Comparison of ENCODE assay signal across 7 mouse cellular contexts in the genomic region with DNA sequence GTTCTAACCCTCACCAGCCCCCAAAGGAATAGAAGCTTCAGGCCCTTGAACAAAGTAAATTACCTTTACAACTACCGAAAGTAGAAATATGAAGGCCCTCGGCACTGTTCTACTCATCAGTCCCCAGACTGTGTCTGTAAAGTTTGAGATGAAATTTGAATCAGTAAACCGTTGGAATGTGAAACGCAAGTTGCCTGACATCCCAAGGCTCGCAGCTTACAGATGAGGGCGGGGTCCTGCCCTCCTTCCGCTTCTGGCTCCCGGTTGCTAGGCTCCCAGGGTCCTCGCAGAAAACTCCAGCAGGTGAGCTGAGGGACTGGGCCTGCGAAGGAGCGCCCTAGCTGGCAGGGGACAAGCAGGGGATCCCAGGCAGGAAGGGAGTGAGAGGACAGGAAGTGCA. TPM values are rescaled to one million over a fixed set of nuclear protein-coding genes. Genes with fewer than 3 reads are reported as not detected.
DNase-seq lines count a peak whose midpoint lies in the region; ATAC-seq and TF ChIP-seq lines count a peak whose summit lies in the region.

A gene (plus strand): TSS at position 270 of the 400 bp plus-strand sequence.

- H3K79me2 ChIP-seq in CH12.LX (replicated peaks; ENCODE audit: control insufficient read depth, extremely low read depth, insufficient read depth, poor library complexity, severe bottlenecking), result 0 out of 2 replicates have a peak, but pooled peaks cover 6% of the 10 kb centered on the region

- intact Hi-C loops in heart, postnatal 36 days (cut with DNase I), result no loop called here

- no peak within 1 kb of the TSS for H3K27ac ChIP-seq in CH12.LX (ENCODE audit: insufficient read depth, low read depth)
- peak within 1 kb of the TSS; percentile 5; the same call in 1 of the 2 replicates for H3K27ac ChIP-seq in embryonic facial prominence, embryonic 13.5 days
- H3K27ac ChIP-seq in liver, embryonic 11.5 days (ENCODE audit: low read depth, low read length), result no peak within 1 kb of the TSS
- no peak within 1 kb of the TSS for H3K27ac ChIP-seq in midbrain, postnatal 0 days (ENCODE audit: low read depth, low read length)

- TF ChIP-seq RAD21 in CH12.LX (IDR thresholded peaks at IDR 0.05; ENCODE audit: low read depth, low read length), result no peak

- no peaks in the 10 kb centered on the region for H3K27me3 ChIP-seq in CH12.LX (replicated peaks)
- peaks cover 16% of the 10 kb centered on the region for H3K27me3 ChIP-seq in embryonic facial prominence, embryonic 13.5 days
- peaks cover 18% of the 10 kb centered on the region for H3K27me3 ChIP-seq in liver, embryonic 11.5 days (replicated peaks; ENCODE audit: control insufficient read depth, insufficient read depth, low read length)
- H3K27me3 ChIP-seq in midbrain, postnatal 0 days (ENCODE audit: insufficient read depth, low read length), result peaks cover 4% of the 10 kb centered on the region; the same call in 1 of the 2 replicates

- dilution Hi-C loops in CH12.LX (cut with MboI; ENCODE audit: extremely low pct_ligation_motif_present, extremely low pct_unique_long_range_greater_than_20kb, low sequenced_read_pairs), result no loop called here

- peak; percentile 54; the same call in 1 of the 2 replicates for ATAC-seq in embryonic facial prominence, embryonic 13.5 days (ENCODE audit: insufficient number of reproducible peaks, insufficient read depth, low FRiP score, low TSS enrichment, low read depth)
- peak; percentile 23; the same call in 1 of the 2 replicates for ATAC-seq in liver, embryonic 11.5 days (replicated peaks; ENCODE audit: low FRiP score)
- ATAC-seq in midbrain, postnatal 0 days (ENCODE audit: low FRiP score), result peak; percentile 62

- in situ Hi-C loops in CH12.LX (cut with MboI; ENCODE audit: low pct_ligation_motif_present, low pct_unique_long_range_greater_than_20kb, low sequenced_read_pairs), result no loop called here

- no peak for TF ChIP-seq EP300 in CH12.LX (IDR thresholded peaks at IDR 0.05; ENCODE audit: low read length)

- under 1% methylated on average over 11 of the region's 11 CpGs for WGBS in embryonic facial prominence, embryonic 13.5 days
- WGBS in liver, embryonic 11.5 days, result 5% methylated on average over 11 of the region's 11 CpGs
- WGBS in midbrain, postnatal 0 days, result 5% methylated on average over 11 of the region's 11 CpGs

- no peaks in the 10 kb centered on the region for H3K9me3 ChIP-seq in CH12.LX (replicated peaks; ENCODE audit: low read length)
- no peaks in the 10 kb centered on the region for H3K9me3 ChIP-seq in embryonic facial prominence, embryonic 13.5 days
- H3K9me3 ChIP-seq in liver, embryonic 11.5 days (ENCODE audit: control insufficient read depth, low read length), result no peaks in the 10 kb centered on the region
- no peaks in the 10 kb centered on the region for H3K9me3 ChIP-seq in midbrain, postnatal 0 days (ENCODE audit: low read length)

- H3K4me2 ChIP-seq in CH12.LX (ENCODE audit: insufficient read depth, low read depth, poor library complexity, severe bottlenecking), result peak within 1 kb of the TSS; percentile 21; the same call in 1 of the 2 replicates
- peak within 1 kb of the TSS; percentile 94 for H3K4me2 ChIP-seq in embryonic facial prominence, embryonic 13.5 days
- H3K4me2 ChIP-seq in liver, embryonic 11.5 days, result peak within 1 kb of the TSS; percentile 79
- peak within 1 kb of the TSS; percentile 57 for H3K4me2 ChIP-seq in midbrain, postnatal 0 days (ENCODE audit: low read depth, low read length, poor library complexity, severe bottlenecking)

- no peak for TF ChIP-seq POLR2A in CH12.LX (IDR thresholded peaks at IDR 0.05; ENCODE audit: low read depth, low read length)

- DNase-seq in CH12.LX (ENCODE audit: extremely low read depth), result no peak
- peak; percentile 70 for DNase-seq in ZHBTc4 (ENCODE audit: low read depth, low spot score)
- peak; percentile 6 to 10 for DNase-seq in heart, postnatal 36 days
- no peak for DNase-seq in liver, embryonic 11.5 days (ENCODE audit: low spot score)
- peak; percentile 12 for DNase-seq in midbrain, postnatal 0 days (ENCODE audit: low spot score)
- no peak for DNase-seq in spleen, postnatal 14 days (ENCODE audit: low spot score in 2 of 2)

- no peak for TF ChIP-seq CTCF in CH12.LX (conservative IDR thresholded peaks at IDR 0.05 in 1 of 2, IDR thresholded peaks at IDR 0.05 in 1 of 2; ENCODE audit: low read depth in 2 of 2, low read length in 2 of 2)
- TF ChIP-seq CTCF in midbrain, postnatal 0 days (IDR thresholded peaks at IDR 0.05), result no peak

- H3K4me1 ChIP-seq in CH12.LX (ENCODE audit: control insufficient read depth in 1 of 2, insufficient read depth in 2 of 2), result peaks cover 0 to 49% of the 10 kb centered on the region in 2 experiments; a peak in 2 of 4 replicates
- peaks cover 13% of the 10 kb centered on the region for H3K4me1 ChIP-seq in embryonic facial prominence, embryonic 13.5 days
- H3K4me1 ChIP-seq in liver, embryonic 11.5 days (replicated peaks; ENCODE audit: control insufficient read depth, insufficient read depth, low read length), result peaks cover 5% of the 10 kb centered on the region; the same call in 1 of the 2 replicates
- no peaks in the 10 kb centered on the region; the same call in 1 of the 2 replicates for H3K4me1 ChIP-seq in midbrain, postnatal 0 days (ENCODE audit: insufficient read depth, low read length)

- H3K4me3 ChIP-seq in CH12.LX (replicated peaks in 1 of 3; ENCODE audit: low read depth in 2 of 3, low read length in 2 of 3, poor library complexity in 1 of 3), result no peak within 1 kb of the TSS
- H3K4me3 ChIP-seq in embryonic facial prominence, embryonic 13.5 days, result peak within 1 kb of the TSS; percentile 56
- H3K4me3 ChIP-seq in liver, embryonic 11.5 days (ENCODE audit: low read depth, low read length), result peak within 1 kb of the TSS; percentile 49
- H3K4me3 ChIP-seq in midbrain, postnatal 0 days (ENCODE audit: low read depth, low read length), result peak within 1 kb of the TSS; percentile 22

- H3K36me3 ChIP-seq in CH12.LX (replicated peaks in 1 of 2; ENCODE audit: control insufficient read depth in 1 of 2, insufficient read depth in 1 of 2, low read length in 1 of 2), result peaks cover 27 to 52% of the 10 kb centered on the region in 2 experiments
- H3K36me3 ChIP-seq in embryonic facial prominence, embryonic 13.5 days, result peaks cover 35% of the 10 kb centered on the region
- H3K36me3 ChIP-seq in liver, embryonic 11.5 days (ENCODE audit: control insufficient read depth, insufficient read depth, low read length), result peaks cover 25% of the 10 kb centered on the region
- peaks cover 27% of the 10 kb centered on the region for H3K36me3 ChIP-seq in midbrain, postnatal 0 days (ENCODE audit: insufficient read depth, low read length)

- H3K9ac ChIP-seq in CH12.LX (ENCODE audit: insufficient read depth, low read depth), result no peak within 1 kb of the TSS
- H3K9ac ChIP-seq in embryonic facial prominence, embryonic 13.5 days, result peak within 1 kb of the TSS; percentile 74
- peak within 1 kb of the TSS; percentile 40; the same call in 1 of the 2 replicates for H3K9ac ChIP-seq in liver, embryonic 11.5 days (ENCODE audit: low read depth, low read length)
- H3K9ac ChIP-seq in midbrain, postnatal 0 days (replicated peaks; ENCODE audit: low read length, poor library complexity, severe bottlenecking), result 0 out of 2 replicates have a peak within 1 kb of the TSS, but pooled peaks have one; percentile 2

TF ChIP-seq in CH12.LX, 34 proteins besides CTCF, POLR2A, EP300 and RAD21:
- TF ChIP-seq MAX (IDR thresholded peaks at IDR 0.05; ENCODE audit: low read length) (no peak), ELF1 (IDR thresholded peaks at IDR 0.05; ENCODE audit: low read depth, low read length) (no peak), ZC3H11A (IDR thresholded peaks at IDR 0.05; ENCODE audit: low read depth, low read length) (no peak), MYC (IDR thresholded peaks at IDR 0.05; ENCODE audit: low read depth, low read length) (no peak), NELFE (IDR thresholded peaks at IDR 0.05; ENCODE audit: low read depth, low read length) (no peak), JUND (conservative IDR thresholded peaks at IDR 0.05; ENCODE audit: low read depth, low read length) (no peak), USF2 (conservative IDR thresholded peaks at IDR 0.05; ENCODE audit: low read depth, low read length) (no peak), CHD2 (IDR thresholded peaks at IDR 0.05; ENCODE audit: low read length) (no peak), NRF1 (IDR thresholded peaks at IDR 0.05; ENCODE audit: low read depth, low read length) (no peak), SIN3A (IDR thresholded peaks at IDR 0.05; ENCODE audit: low read length) (no peak), POLR2AphosphoS2 (IDR thresholded peaks at IDR 0.05; ENCODE audit: low read depth, low read length) (no peak), KAT2A (IDR thresholded peaks at IDR 0.05; ENCODE audit: insufficient replicate concordance, low read length) (no peak), IRF4 (IDR thresholded peaks at IDR 0.05; ENCODE audit: low read depth, low read length) (no peak), MXI1 (IDR thresholded peaks at IDR 0.05; ENCODE audit: low read depth, low read length) (no peak), HCFC1 (IDR thresholded peaks at IDR 0.05; ENCODE audit: low read depth, low read length) (no peak), CHD1 (IDR thresholded peaks at IDR 0.05; ENCODE audit: low read depth, low read length) (no peak)

RNA-seq across cellular contexts. Expression of the gene that starts here (rescaled TPM):
- total RNA-seq in CH12.LX (2012; rRNA removed) (not detected in 2 replicates), CH12.LX (2014; rRNA removed) (not detected in 2 replicates)
- not detected in 2 replicates for polyA plus RNA-seq in CH12.LX (2012; ENCODE audit: insufficient read length, low read depth)
- polyA plus RNA-seq in embryonic facial prominence, embryonic 13.5 days (2015; fragmentation: Nextera tagmentation; extraction: Ambion mirVana), result 1.9 and 2.0 TPM in 2 replicates
- total RNA-seq in heart, postnatal 36 days (2021), result 1 to 10 TPM in 1 of 2 experiments, under 1 TPM in 1; 1.00 to 1.0 TPM
- polyA plus RNA-seq in liver, embryonic 11.5 days (2014; fragmentation: Nextera tagmentation; extraction: Ambion mirVana), result 0.18 and 0.23 TPM in 2 replicates
- total RNA-seq in midbrain, postnatal 0 days (2014; rRNA removed), result 0.24 and 1.1 TPM in 2 replicates
- 0.34 and 0.39 TPM in 2 replicates for polyA plus RNA-seq in midbrain, postnatal 0 days (2015; fragmentation: Nextera tagmentation; extraction: Ambion mirVana)

Comparison
In these comparisons a context has a peak if more than half of its experiments do, and no peak if none do; other contexts are left out.
1. Peak in ATAC-seq, H3K4me3 ChIP-seq, H3K9ac ChIP-seq and H3K4me2 ChIP-seq in liver, embryonic 11.5 days; RNA of the gene not detected or under 1 TPM.
2. DNase-seq: peak in ZHBTc4 (single experiment), heart, postnatal 36 days (2 of 2) and midbrain, postnatal 0 days (single experiment); none in CH12.LX (single experiment), liver, embryonic 11.5 days (single experiment) and spleen, postnatal 14 days (0 of 2).
3. H3K4me2 ChIP-seq: peak in every context shown above with its lines; median percentile 94 in embryonic facial prominence, embryonic 13.5 days; 79 in liver, embryonic 11.5 days; 57 in midbrain, postnatal 0 days; 21 in CH12.LX.
4. H3K4me3 ChIP-seq: peak in embryonic facial prominence, embryonic 13.5 days (single experiment) and midbrain, postnatal 0 days (single experiment); none in CH12.LX (0 of 3).
5. Peak in every context shown above with its lines, with median percentiles within 50 percentile points of each other: ATAC-seq.